Mouse (Mus musculus) lung, embryonic 14.5 days (tissue): ENCODE results near the gene Mad1l1. TPM values are rescaled to one million over a fixed set of nuclear protein-coding genes. Genes with fewer than 3 reads are reported as not detected.

Source experiments
- ATAC-seq: fragments of 200-750 bp; cut with Nextera tagmentation; 2 replicates; pipeline ENCODE4 v1.8.0; 2017; ENCODE audit warnings: mild to moderate bottlenecking, moderate TSS enrichment, moderate library complexity; ENCODE audit not compliant: insufficient read depth
- DNase-seq: peaks from one replicate; pipeline ENCODE4 v3.0.0-alpha.2; 2015
- H3K27ac ChIP-seq: fragments of 300-500 bp; sonication (generic); 2 replicates; pipeline ENCODE4 v1.5.1; 2014; ENCODE audit warnings: low read depth, mild to moderate bottlenecking, moderate library complexity
- H3K27me3 ChIP-seq: fragments of 300-500 bp; sonication (generic); 2 replicates; pipeline ENCODE4 v1.6.1; 2014; ENCODE audit warnings: low read length, control low read depth; ENCODE audit not compliant: insufficient read depth
- H3K36me3 ChIP-seq: fragments of 300-500 bp; sonication (generic); 2 replicates; pipeline ENCODE4 v1.6.1; 2014; ENCODE audit warnings: control low read depth; ENCODE audit not compliant: insufficient read depth
- H3K4me1 ChIP-seq: fragments of 300-500 bp; sonication (generic); 2 replicates; pipeline ENCODE4 v1.6.1; 2014; ENCODE audit warnings: antibody characterized with exemption, control low read depth; ENCODE audit not compliant: insufficient read depth
- H3K4me2 ChIP-seq: fragments of 300-500 bp; sonication (generic); 2 replicates; pipeline ENCODE4 v1.6.1; 2014; ENCODE audit warnings: mild to moderate bottlenecking
- H3K4me3 ChIP-seq: fragments of 300-500 bp; sonication (generic); 2 replicates; pipeline ENCODE4 v1.5.1; 2014; ENCODE audit warnings: low read depth, low read length
- H3K9ac ChIP-seq: fragments of 300-500 bp; sonication (generic); 2 replicates; pipeline ENCODE4 v1.6.1; 2014
- H3K9me3 ChIP-seq: fragments of 300-500 bp; sonication (generic); 2 replicates; pipeline ENCODE4 v1.6.1; 2016; ENCODE audit warnings: low read depth, low read length, control low read depth
- CTCF ChIP-seq: IDR thresholded peaks from 2 replicates; pipeline ENCODE4 v1.5.1; 2016; ENCODE audit warnings: antibody characterized with exemption, low read depth
- WGBS: fragments of 180-500 bp; shearing (Covaris S2); extraction: QIAGEN DNeasy Blood & Tissue Kit; methylation state at CpG from one replicate; pipeline ENCODE4 v1.1.7; 2014; 5-methylcytosine and 5-hydroxymethylcytosine counted together
- polyA plus RNA-seq: library from polyadenylated mRNA; unstranded; fragments of >200 nt; fragmentation: Nextera tagmentation; extraction: Ambion mirVana; gene quantifications from 2 replicates; pipeline ENCODE4 v1.2.1, GENCODE M21; 2014

Gene Mad1l1
- polyA plus RNA-seq, 1 experiment from 2014 or later, result 61.6 TPM

DNA sequence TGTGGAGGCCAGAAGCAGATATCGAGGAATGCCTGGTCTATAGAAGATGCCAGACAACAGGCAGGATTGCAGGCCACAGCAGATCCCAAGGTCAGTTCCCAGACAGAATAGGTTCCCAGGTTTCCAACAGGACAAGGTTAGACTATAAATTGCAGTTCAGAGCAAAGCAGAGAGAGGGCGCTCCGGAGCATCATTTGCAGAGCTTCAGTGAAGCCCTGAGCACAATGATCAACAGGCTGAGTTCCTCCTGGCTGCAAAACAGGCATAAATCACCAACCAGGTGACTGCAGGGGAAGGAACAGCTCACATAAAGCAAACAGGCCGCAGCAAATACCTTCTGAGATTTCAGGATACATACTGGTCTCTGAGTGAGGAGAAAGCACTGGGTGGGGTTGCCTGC, 123.6 kb downstream of the Mad1l1 start:
- Histone ChIP-seq H3K27ac (no peak overlapping the region), H3K4me2 (no peak overlapping the region), H3K9ac (no peak overlapping the region), H3K9me3 (no peaks in the 10 kb centered on the region), H3K36me3 (peaks cover 6% of the 10 kb centered on the region; the same call in 1 of the 2 replicates), H3K27me3 (no peaks in the 10 kb centered on the region), H3K4me3 (no peak overlapping the region), H3K4me1 (no peaks in the 10 kb centered on the region)
- ATAC-seq (no peak), DNase-seq (peak; percentile 84)
- 30% methylated on average over 4 of the region's 4 CpGs for WGBS
- TF ChIP-seq CTCF, result peak; percentile 72

DNA sequence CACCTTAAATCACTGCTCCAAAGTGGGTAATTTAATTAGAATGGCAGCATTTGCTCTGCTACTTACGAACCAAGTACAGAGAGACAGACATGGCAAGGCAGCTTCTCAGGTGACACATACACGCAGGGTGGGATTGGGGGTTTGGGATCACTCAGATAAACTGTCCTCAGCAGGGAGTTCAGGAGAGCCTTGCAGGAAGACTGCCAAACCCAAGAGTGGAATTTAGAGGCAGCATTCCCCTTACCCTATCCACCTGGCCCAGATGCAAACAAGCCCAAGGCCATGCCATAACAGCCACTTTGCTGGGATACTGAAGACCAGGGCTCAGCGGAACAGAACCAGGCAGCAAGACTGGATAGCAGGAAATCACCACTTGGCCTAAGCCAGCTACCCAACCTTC, 124.9 kb downstream of the Mad1l1 start:
- TF ChIP-seq CTCF, result no peak
- Histone ChIP-seq H3K27ac (no peak overlapping the region), H3K4me1 (no peaks in the 10 kb centered on the region), H3K9ac (no peak overlapping the region), H3K4me3 (no peak overlapping the region), H3K4me2 (no peak overlapping the region), H3K36me3 (peaks cover 7% of the 10 kb centered on the region; the same call in 1 of the 2 replicates), H3K9me3 (no peaks in the 10 kb centered on the region), H3K27me3 (no peaks in the 10 kb centered on the region)
- no peak for ATAC-seq
- 78% methylated on average over 3 of the region's 3 CpGs for WGBS
- DNase-seq, result no peak

DNA sequence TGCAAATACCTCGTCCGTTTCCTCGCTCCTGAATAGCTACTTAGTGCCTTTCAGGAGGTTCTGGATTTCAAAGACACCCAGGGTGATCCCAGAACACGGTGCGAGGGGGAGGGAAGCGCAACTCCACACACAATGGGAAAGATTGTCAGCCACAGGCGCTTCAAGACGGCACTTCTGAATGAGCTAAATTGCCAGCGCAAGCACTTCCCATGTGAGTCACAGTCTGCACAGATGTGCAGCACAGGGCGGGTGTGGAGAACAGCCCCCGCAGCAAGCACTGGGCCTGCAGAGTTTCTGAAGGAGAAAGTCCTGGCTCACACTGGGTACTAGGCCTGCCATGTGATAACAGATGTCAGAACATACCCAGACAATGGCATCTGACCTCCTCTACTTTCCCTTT, 127.2 kb downstream of the Mad1l1 start:
- Histone ChIP-seq H3K4me3 (no peak overlapping the region), H3K4me2 (no peak overlapping the region), H3K9me3 (no peaks in the 10 kb centered on the region), H3K36me3 (peaks cover 7% of the 10 kb centered on the region; the same call in 1 of the 2 replicates), H3K9ac (no peak overlapping the region), H3K4me1 (no peaks in the 10 kb centered on the region; the same call in 1 of the 2 replicates), H3K27ac (no peak overlapping the region), H3K27me3 (no peaks in the 10 kb centered on the region)
- ATAC-seq, result no peak
- WGBS, result 89% methylated on average over 11 of the region's 11 CpGs
- no peak for DNase-seq
- no peak for TF ChIP-seq CTCF

DNA sequence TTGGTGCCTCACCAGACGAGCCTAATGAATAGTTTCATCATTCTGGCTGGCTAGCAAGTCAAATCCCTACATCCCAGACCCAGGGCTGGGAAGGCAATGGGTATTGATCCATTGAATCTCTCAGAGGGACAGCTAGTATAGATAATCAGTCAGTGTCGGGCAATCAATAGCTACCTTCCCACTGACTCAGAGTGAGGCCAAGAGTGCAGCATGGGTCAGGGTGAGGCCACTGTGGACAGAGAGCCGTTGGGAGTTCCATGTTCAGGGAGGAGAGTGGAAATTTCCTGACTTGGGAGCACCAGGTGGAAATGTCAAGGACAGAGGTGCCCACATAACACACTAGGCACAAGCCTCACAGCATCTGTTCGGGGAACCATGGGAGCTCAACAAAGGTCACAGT, 129.8 kb downstream of the Mad1l1 start:
- no peak for DNase-seq
- Histone ChIP-seq H3K4me3 (no peak overlapping the region), H3K27ac (no peak overlapping the region), H3K27me3 (no peaks in the 10 kb centered on the region), H3K4me2 (no peak overlapping the region), H3K9ac (no peak overlapping the region), H3K4me1 (no peaks in the 10 kb centered on the region; the same call in 1 of the 2 replicates), H3K36me3 (peaks cover 10% of the 10 kb centered on the region; the same call in 1 of the 2 replicates), H3K9me3 (no peaks in the 10 kb centered on the region)
- ATAC-seq, result no peak
- 71% methylated on average over 4 of the region's 4 CpGs for WGBS
- TF ChIP-seq CTCF, result no peak

DNA sequence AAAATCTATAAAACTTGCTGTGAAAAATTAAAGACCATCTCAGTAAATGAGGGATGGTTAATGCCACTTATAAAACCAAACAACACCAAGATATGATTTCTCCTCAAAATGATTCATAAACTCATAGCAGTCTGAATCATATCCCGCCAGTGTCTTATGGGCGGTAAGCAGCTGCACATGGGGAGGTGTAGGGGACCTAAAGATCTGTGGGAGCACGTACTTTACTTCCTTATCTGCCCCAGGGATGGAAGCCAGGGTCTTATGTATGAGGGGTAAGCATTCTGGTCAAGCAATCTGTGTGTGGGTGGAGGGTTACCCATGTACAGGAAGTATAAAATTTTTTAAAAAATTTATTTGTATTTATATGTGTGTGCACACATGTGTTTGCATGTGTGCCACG, 135.0 kb downstream of the Mad1l1 start:
- Histone ChIP-seq H3K36me3 (peaks cover 3% of the 10 kb centered on the region; the same call in 1 of the 2 replicates), H3K4me2 (no peak overlapping the region), H3K9me3 (no peaks in the 10 kb centered on the region), H3K4me3 (no peak overlapping the region), H3K27me3 (no peaks in the 10 kb centered on the region), H3K4me1 (no peaks in the 10 kb centered on the region; the same call in 1 of the 2 replicates), H3K9ac (no peak overlapping the region), H3K27ac (no peak overlapping the region)
- ATAC-seq (no peak), DNase-seq (no peak)
- WGBS, result 87% methylated on average over 4 of the region's 4 CpGs
- TF ChIP-seq CTCF, result no peak

DNA sequence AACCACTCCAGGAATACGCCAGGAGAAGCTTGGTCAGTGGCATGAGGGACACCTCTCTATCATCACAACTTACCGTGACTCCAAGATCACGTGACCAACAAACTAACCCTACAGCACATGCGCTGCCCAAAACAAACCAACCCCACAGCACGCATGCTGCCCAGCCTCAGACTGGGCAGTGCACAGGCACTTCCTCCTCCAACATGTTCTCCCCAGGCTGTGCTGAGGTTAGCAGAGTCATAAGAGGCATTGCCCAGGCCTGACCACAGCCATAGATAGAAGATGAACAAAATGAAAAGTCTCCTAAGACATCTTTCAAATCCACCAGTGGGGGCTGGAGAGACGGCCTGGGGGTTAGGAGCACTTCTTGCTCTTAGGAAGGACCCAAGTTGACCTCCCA, 135.6 kb downstream of the Mad1l1 start:
- H3K4me3 ChIP-seq, result no peak overlapping the region
- peaks cover 3% of the 10 kb centered on the region; the same call in 1 of the 2 replicates for H3K36me3 ChIP-seq
- no peak for TF ChIP-seq CTCF
- no peak for DNase-seq
- H3K4me2 ChIP-seq, result no peak overlapping the region
- no peak overlapping the region for H3K27ac ChIP-seq
- no peak overlapping the region for H3K9ac ChIP-seq
- no peaks in the 10 kb centered on the region for H3K4me1 ChIP-seq
- no peaks in the 10 kb centered on the region for H3K27me3 ChIP-seq
- 90% methylated on average over 6 of the region's 6 CpGs for whole genome bisulfite sequencing
- ATAC-seq, result no peak
- no peaks in the 10 kb centered on the region for H3K9me3 ChIP-seq

DNA sequence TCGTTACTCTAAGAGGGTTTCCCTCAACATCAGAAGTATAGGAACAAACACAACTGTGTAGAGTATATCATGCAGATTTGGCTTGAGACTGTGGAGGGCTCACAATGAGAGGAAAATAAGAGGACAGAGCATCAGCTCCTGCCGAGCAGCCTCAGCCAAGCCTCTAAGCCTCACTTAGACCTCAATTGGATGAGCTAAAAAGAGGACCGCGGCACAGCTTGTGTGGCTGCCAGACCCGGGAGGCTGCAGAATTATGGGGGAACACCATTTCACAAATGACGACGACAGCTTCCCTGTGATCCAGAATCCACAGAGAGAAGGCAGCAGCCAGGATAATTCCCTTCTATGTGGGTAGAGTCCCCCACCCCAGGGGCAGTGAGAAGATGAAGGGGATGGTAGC, 138.0 kb downstream of the Mad1l1 start:
- WGBS, result 85% methylated on average over 7 of the region's 7 CpGs
- Histone ChIP-seq H3K4me1 (no peaks in the 10 kb centered on the region), H3K4me2 (no peak overlapping the region), H3K27me3 (no peaks in the 10 kb centered on the region), H3K9ac (no peak overlapping the region), H3K36me3 (peaks cover 3% of the 10 kb centered on the region; the same call in 1 of the 2 replicates), H3K9me3 (no peaks in the 10 kb centered on the region), H3K4me3 (no peak overlapping the region), H3K27ac (no peak overlapping the region)
- no peak for TF ChIP-seq CTCF
- ATAC-seq (no peak), DNase-seq (no peak)

DNA sequence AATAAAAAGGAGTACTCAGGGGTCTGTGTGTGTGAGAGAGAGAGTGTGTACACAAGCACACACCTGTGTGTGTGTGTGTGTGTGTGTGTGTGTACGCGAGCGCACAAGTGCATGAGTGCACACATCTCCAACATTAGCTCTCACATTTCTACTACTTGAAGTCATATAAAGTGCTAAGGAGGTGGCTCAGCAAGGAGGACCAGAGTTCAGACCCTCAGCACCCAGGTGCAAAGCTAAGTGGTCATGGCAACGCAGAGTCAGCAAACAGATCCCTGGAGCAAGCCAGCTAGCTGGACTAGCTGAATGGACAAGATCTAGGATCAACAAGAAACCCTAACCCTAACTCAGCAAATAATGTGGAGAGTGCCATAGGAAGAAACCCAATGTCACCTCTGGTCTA, 139.0 kb downstream of the Mad1l1 start:
- Histone ChIP-seq H3K9ac (no peak overlapping the region), H3K4me3 (no peak overlapping the region), H3K27ac (peak overlapping the region; percentile 9; the same call in 1 of the 2 replicates), H3K27me3 (no peaks in the 10 kb centered on the region), H3K4me1 (no peaks in the 10 kb centered on the region), H3K9me3 (no peaks in the 10 kb centered on the region), H3K4me2 (no peak overlapping the region), H3K36me3 (no peaks in the 10 kb centered on the region)
- TF ChIP-seq CTCF, result no peak
- DNase-seq (peak; percentile 26), ATAC-seq (peak; percentile 62)
- WGBS, result 69% methylated on average over 4 of the region's 4 CpGs
